Mouse (Mus musculus) MEL (cell line): ENCODE measurements at regions not wholly inside any gene's neighbourhood (a gene's known extent, or its start where the extent isn't known, plus 50 kb on each side); places are given as distances from the start of the nearest gene placed in this dataset.

ENCODE experiments used
- DNase-seq: peaks from one replicate; pipeline ENCODE4 v3.0.0; 2011; ENCODE audit warnings: low read depth, low spot score
- H3K27ac ChIP-seq: 2 replicates; pipeline ENCODE4 v1.5.1; 2012; ENCODE audit warnings: low read depth, mild to moderate bottlenecking, control low read depth, low read length, moderate library complexity; ENCODE audit not compliant: control insufficient read depth
- H3K27me3 ChIP-seq, 2 experiments: fragments of 150-350 bp in 1 of 2; sonication (generic) in 1 of 2; 2 replicates each; pipeline ENCODE4 v1.6.1; 2012; ENCODE audit warnings: low read length in 2 of 2, mild to moderate bottlenecking in 2 of 2, improper control_type of control experiment in 1 of 2, moderate library complexity in 1 of 2; ENCODE audit not compliant: insufficient read depth in 2 of 2, control insufficient read depth in 1 of 2
- H3K36me3 ChIP-seq, 2 experiments: 2 replicates each; pipeline ENCODE4 v1.6.1; 2012 to 2014; ENCODE audit warnings: low read length in 2 of 2, improper control_type of control experiment in 1 of 2, inconsistent platforms in 1 of 2, mild to moderate bottlenecking in 1 of 2; ENCODE audit not compliant: insufficient read depth in 2 of 2, control insufficient read depth in 1 of 2
- H3K4me1 ChIP-seq, 2 experiments: fragments of 150-350 bp in 1 of 2; sonication (generic) in 1 of 2; 2 replicates each; pipeline ENCODE4 v1.6.1; 2012; ENCODE audit warnings: low read length in 2 of 2, improper control_type of control experiment in 1 of 2, mild to moderate bottlenecking in 1 of 2; ENCODE audit not compliant: insufficient read depth in 2 of 2, control insufficient read depth in 1 of 2
- H3K4me3 ChIP-seq, 2 experiments: fragments of 150-350 bp in 1 of 2; sonication (generic) in 1 of 2; 2 replicates each; pipeline ENCODE4 v1.5.1; 2012; ENCODE audit warnings: low read depth in 2 of 2, low read length in 2 of 2, mild to moderate bottlenecking in 2 of 2, moderate library complexity in 2 of 2, control low read depth in 1 of 2, improper control_type of control experiment in 1 of 2; ENCODE audit not compliant: control insufficient read depth in 1 of 2, insufficient read depth in 1 of 2
- H3K79me2 ChIP-seq: 2 replicates; pipeline ENCODE4 v1.6.1; 2012; ENCODE audit warnings: mild to moderate bottlenecking, low read length, moderate library complexity; ENCODE audit not compliant: control insufficient read depth, poor library complexity, insufficient read depth
- H3K9ac ChIP-seq: 2 replicates; pipeline ENCODE4 v1.6.1; 2012; ENCODE audit warnings: low read depth, mild to moderate bottlenecking, control low read depth, low read length, moderate library complexity; ENCODE audit not compliant: control insufficient read depth, poor library complexity, severe bottlenecking
- H3K9me3 ChIP-seq: fragments of 150-350 bp; sonication (generic); replicated peaks from 2 replicates; pipeline ENCODE4 v1.6.1; 2012; ENCODE audit warnings: mild to moderate bottlenecking, low read length, improper control_type of control experiment, moderate library complexity; ENCODE audit not compliant: insufficient read depth
- BHLHE40 ChIP-seq: IDR thresholded peaks from 2 replicates; pipeline ENCODE4 v1.6.1; 2012; ENCODE audit warnings: low read depth, mild to moderate bottlenecking, inconsistent platforms, low read length, improper control_type of control experiment, borderline replicate concordance
- CHD1 ChIP-seq: IDR thresholded peaks from 2 replicates; pipeline ENCODE4 v1.6.1; 2012; ENCODE audit warnings: low read depth, mild to moderate bottlenecking, inconsistent platforms, low read length, improper control_type of control experiment
- CHD2 ChIP-seq: IDR thresholded peaks from 2 replicates; pipeline ENCODE4 v1.6.1; 2011; ENCODE audit warnings: low read length, improper control_type of control experiment
- CTCF ChIP-seq, 3 experiments: IDR thresholded peaks in 2 of 3; conservative IDR thresholded peaks in 1 of 3; 2 replicates each; pipeline ENCODE4 v1.5.1; 2011 to 2012; ENCODE audit warnings: low read length in 3 of 3, low read depth in 2 of 3, mild to moderate bottlenecking in 2 of 3, improper control_type of control experiment in 1 of 3, inconsistent platforms in 1 of 3, mixed read lengths in 1 of 3, moderate library complexity in 1 of 3; ENCODE audit not compliant: control insufficient read depth in 1 of 3, insufficient read depth in 1 of 3, poor library complexity in 1 of 3, severe bottlenecking in 1 of 3
- E2F4 ChIP-seq: IDR thresholded peaks from 2 replicates; pipeline ENCODE4 v1.6.1; 2011; ENCODE audit warnings: low read depth, low read length, improper control_type of control experiment, borderline replicate concordance
- EP300 ChIP-seq, 2 experiments: IDR thresholded peaks; 2 replicates each; pipeline ENCODE4 v1.6.1; 2011; ENCODE audit warnings: improper control_type of control experiment in 2 of 2, low read length in 2 of 2, low read depth in 1 of 2, mild to moderate bottlenecking in 1 of 2
- ETS1 ChIP-seq: IDR thresholded peaks from 2 replicates; pipeline ENCODE4 v1.6.1; 2012; ENCODE audit warnings: low read depth, mild to moderate bottlenecking, inconsistent platforms, low read length, improper control_type of control experiment, moderate library complexity
- GABPA ChIP-seq: IDR thresholded peaks from 2 replicates; pipeline ENCODE4 v1.6.1; 2012; ENCODE audit warnings: low read depth, mild to moderate bottlenecking, inconsistent platforms, low read length, improper control_type of control experiment, moderate library complexity
- HCFC1 ChIP-seq: IDR thresholded peaks from 2 replicates; pipeline ENCODE4 v1.6.1; 2012; ENCODE audit warnings: low read depth, mild to moderate bottlenecking, inconsistent platforms, low read length, improper control_type of control experiment, moderate library complexity
- JUND ChIP-seq: IDR thresholded peaks from 2 replicates; pipeline ENCODE4 v1.6.1; 2011; ENCODE audit warnings: low read depth, mild to moderate bottlenecking, improper control_type of control experiment, low read length
- KAT2A ChIP-seq: conservative IDR thresholded peaks from 2 replicates; pipeline ENCODE4 v1.6.1; 2012; ENCODE audit warnings: low read depth, low read length, improper control_type of control experiment, inconsistent platforms
- MAFK ChIP-seq: IDR thresholded peaks from 2 replicates; pipeline ENCODE4 v1.6.1; 2011; ENCODE audit warnings: low read depth, mild to moderate bottlenecking, low read length, improper control_type of control experiment, borderline replicate concordance
- MAX ChIP-seq: IDR thresholded peaks from 2 replicates; pipeline ENCODE4 v1.6.1; 2011; ENCODE audit warnings: low read length, improper control_type of control experiment
- MAZ ChIP-seq: IDR thresholded peaks from 2 replicates; pipeline ENCODE4 v1.6.1; 2012; ENCODE audit warnings: low read depth, mild to moderate bottlenecking, inconsistent platforms, low read length, improper control_type of control experiment
- MXI1 ChIP-seq: IDR thresholded peaks from 2 replicates; pipeline ENCODE4 v1.6.1; 2011; ENCODE audit warnings: mild to moderate bottlenecking, low read depth, low read length, improper control_type of control experiment
- MYB ChIP-seq: IDR thresholded peaks from 2 replicates; pipeline ENCODE4 v1.6.1; 2011; ENCODE audit warnings: mild to moderate bottlenecking, low read depth, low read length, improper control_type of control experiment
- MYC ChIP-seq: IDR thresholded peaks from 2 replicates; pipeline ENCODE4 v1.6.1; 2011; ENCODE audit warnings: low read depth, mild to moderate bottlenecking, low read length, improper control_type of control experiment, moderate library complexity
- NELFE ChIP-seq: IDR thresholded peaks from 2 replicates; pipeline ENCODE4 v1.6.1; 2011; ENCODE audit warnings: low read depth, low read length, improper control_type of control experiment
- NRF1 ChIP-seq: IDR thresholded peaks from 2 replicates; pipeline ENCODE4 v1.6.1; 2014; ENCODE audit warnings: low read depth, mild to moderate bottlenecking, inconsistent platforms, low read length, improper control_type of control experiment, moderate library complexity; ENCODE audit not compliant: poor library complexity, insufficient read depth, severe bottlenecking
- POLR2A ChIP-seq, 2 experiments: IDR thresholded peaks; 2 replicates each; pipeline ENCODE4 v1.6.1; 2011 to 2012; ENCODE audit warnings: low read length in 2 of 2, mild to moderate bottlenecking in 2 of 2, control low read depth in 1 of 2, improper control_type of control experiment in 1 of 2, low read depth in 1 of 2, moderate library complexity in 1 of 2; ENCODE audit not compliant: control insufficient read depth in 1 of 2, insufficient read depth in 1 of 2, poor library complexity in 1 of 2
- POLR2AphosphoS5 ChIP-seq: IDR thresholded peaks from 2 replicates; pipeline ENCODE4 v1.6.1; 2012; ENCODE audit warnings: low read depth, borderline replicate concordance, mild to moderate bottlenecking, inconsistent platforms, low read length, moderate library complexity, mixed read lengths
- RAD21 ChIP-seq: IDR thresholded peaks from 2 replicates; pipeline ENCODE4 v1.6.1; 2011; ENCODE audit warnings: mild to moderate bottlenecking, low read depth, low read length, improper control_type of control experiment
- RCOR1 ChIP-seq: IDR thresholded peaks from 2 replicates; pipeline ENCODE4 v1.6.1; 2012; ENCODE audit warnings: low read depth, mild to moderate bottlenecking, inconsistent platforms, low read length, improper control_type of control experiment
- SIN3A ChIP-seq: IDR thresholded peaks from 2 replicates; pipeline ENCODE4 v1.6.1; 2012; ENCODE audit warnings: low read length, improper control_type of control experiment, inconsistent platforms
- SMC3 ChIP-seq: IDR thresholded peaks from 2 replicates; pipeline ENCODE4 v1.6.1; 2011; ENCODE audit warnings: low read depth, low read length, improper control_type of control experiment
- TAL1 ChIP-seq: IDR thresholded peaks from 2 replicates; pipeline ENCODE4 v1.6.1; 2012; ENCODE audit warnings: mild to moderate bottlenecking, inconsistent platforms, low read length, moderate library complexity, mixed read lengths
- TBP ChIP-seq: IDR thresholded peaks from 2 replicates; pipeline ENCODE4 v1.8.0; 2011; ENCODE audit warnings: low read depth, low read length, improper control_type of control experiment
- TCF12 ChIP-seq: IDR thresholded peaks from 2 replicates; pipeline ENCODE4 v1.6.1; 2014; ENCODE audit warnings: low read depth, mild to moderate bottlenecking, inconsistent platforms, low read length, improper control_type of control experiment, moderate library complexity
- UBTF ChIP-seq: IDR thresholded peaks from 2 replicates; pipeline ENCODE4 v1.6.1; 2012; ENCODE audit warnings: low read depth, mild to moderate bottlenecking, inconsistent platforms, low read length, improper control_type of control experiment, moderate library complexity, borderline replicate concordance; ENCODE audit not compliant: insufficient read depth
- USF2 ChIP-seq, 2 experiments: IDR thresholded peaks; 2 replicates each; pipeline ENCODE4 v1.6.1; 2011 to 2012; ENCODE audit warnings: improper control_type of control experiment in 2 of 2, low read length in 2 of 2, borderline replicate concordance in 1 of 2, inconsistent platforms in 1 of 2, low read depth in 1 of 2, mild to moderate bottlenecking in 1 of 2; ENCODE audit not compliant: insufficient read depth in 1 of 2
- ZC3H11A ChIP-seq: IDR thresholded peaks from 2 replicates; pipeline ENCODE4 v1.6.1; 2012; ENCODE audit warnings: low read depth, mild to moderate bottlenecking, inconsistent platforms, low read length, improper control_type of control experiment
- ZKSCAN1 ChIP-seq: IDR thresholded peaks from 2 replicates; pipeline ENCODE4 v1.6.1; 2012; ENCODE audit warnings: low read depth, mild to moderate bottlenecking, inconsistent platforms, low read length, improper control_type of control experiment, moderate library complexity
- ZMIZ1 ChIP-seq: IDR thresholded peaks from 2 replicates; pipeline ENCODE4 v1.6.1; 2012; ENCODE audit warnings: low read depth, mild to moderate bottlenecking, inconsistent platforms, low read length, improper control_type of control experiment, moderate library complexity
- ZNF384 ChIP-seq: IDR thresholded peaks from 2 replicates; pipeline ENCODE4 v1.6.1; 2012; ENCODE audit warnings: low read depth, mild to moderate bottlenecking, inconsistent platforms, low read length, improper control_type of control experiment

DNA sequence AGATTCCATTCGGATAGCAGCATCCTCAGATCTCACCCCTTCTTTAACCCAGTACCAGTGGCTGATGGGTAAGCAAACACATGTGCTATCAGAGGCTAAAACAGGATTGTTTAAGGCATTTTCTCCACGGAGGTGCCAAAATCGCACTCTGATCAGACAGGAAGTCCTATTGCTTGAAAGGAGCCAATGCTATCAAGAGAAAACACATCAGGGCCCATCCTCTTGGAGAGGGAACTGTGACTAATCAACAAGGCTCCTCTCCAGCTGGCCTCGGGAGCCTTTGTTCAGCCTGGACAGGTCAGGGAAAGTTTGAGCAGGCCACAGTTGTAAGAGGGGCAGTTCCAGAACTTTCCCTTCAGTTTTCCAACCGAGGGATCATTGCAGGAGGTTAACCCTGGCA is 57.4 kb upstream of the Lmo2 start (continued):
- TF ChIP-seq E2F4: no peak
- no peak for TF ChIP-seq UBTF
- TF ChIP-seq USF2 (IDR thresholded peaks at IDR 0.05; ENCODE audit: borderline replicate concordance in 1 of 2, insufficient read depth in 1 of 2, low read depth in 1 of 2, low read length in 2 of 2): no peak
- TF ChIP-seq ZNF384: no peak
- TF ChIP-seq HCFC1: peak; percentile 30; the same call in 1 of the 2 replicates
- TF ChIP-seq ZKSCAN1: no peak
- peak; percentile 41; the same call in 1 of the 2 replicates for TF ChIP-seq TCF12
- no peak for TF ChIP-seq CTCF (IDR thresholded peaks at IDR 0.05 in 2 of 3, conservative IDR thresholded peaks at IDR 0.05 in 1 of 3; ENCODE audit: control insufficient read depth in 1 of 3, insufficient read depth in 1 of 3, low read depth in 2 of 3, low read length in 3 of 3, poor library complexity in 1 of 3, severe bottlenecking in 1 of 3)
- no peak for TF ChIP-seq MYB

- H3K4me1 ChIP-seq: peaks cover 21 to 47% of the 10 kb centered on the region in 2 experiments
- peak; percentile 68 for DNase-seq
- no peaks in the 10 kb centered on the region for H3K9me3 ChIP-seq
- no peak overlapping the region for H3K9ac ChIP-seq
- peaks cover 0 to 36% of the 10 kb centered on the region in 2 experiments; a peak in 2 of 4 replicates for H3K36me3 ChIP-seq
- H3K27ac ChIP-seq: peak overlapping the region; percentile 77
- H3K27me3 ChIP-seq: no peaks in the 10 kb centered on the region
- H3K4me3 ChIP-seq: no peak overlapping the region
- no peaks in the 10 kb centered on the region for H3K79me2 ChIP-seq
- TF ChIP-seq ZKSCAN1 (no peak), EP300 (IDR thresholded peaks at IDR 0.05; ENCODE audit: low read depth in 1 of 2, low read length in 2 of 2) (peak; percentile 60 to 70), TAL1 (no peak), MAZ (no peak), MXI1 (peak; percentile 25; the same call in 1 of the 2 replicates), USF2 (IDR thresholded peaks at IDR 0.05; ENCODE audit: borderline replicate concordance in 1 of 2, insufficient read depth in 1 of 2, low read depth in 1 of 2, low read length in 2 of 2) (no peak), CTCF (IDR thresholded peaks at IDR 0.05 in 2 of 3, conservative IDR thresholded peaks at IDR 0.05 in 1 of 3; ENCODE audit: control insufficient read depth in 1 of 3, insufficient read depth in 1 of 3, low read depth in 2 of 3, low read length in 3 of 3, poor library complexity in 1 of 3, severe bottlenecking in 1 of 3) (no peak), CHD1 (no peak), ZC3H11A (no peak), POLR2A (IDR thresholded peaks at IDR 0.05; ENCODE audit: control insufficient read depth in 1 of 2, insufficient read depth in 1 of 2, low read depth in 1 of 2, low read length in 2 of 2, poor library complexity in 1 of 2) (no peak), KAT2A (no peak), BHLHE40 (peak; percentile 49; the same call in 1 of the 2 replicates), ZNF384 (no peak), MAFK (0 out of 2 replicates have a peak, but pooled peaks have one; percentile 30), SMC3 (no peak), CHD2 (0 out of 2 replicates have a peak, but pooled peaks have one; percentile 14), ETS1 (peak; percentile 85), TBP (no peak), MYB (no peak), RCOR1 (no peak; the same call in 1 of the 2 replicates), UBTF (no peak), GABPA (no peak), SIN3A (peak; percentile 55; the same call in 1 of the 2 replicates), MAX (no peak), RAD21 (no peak), MYC (no peak), NELFE (no peak; the same call in 1 of the 2 replicates), HCFC1 (0 out of 2 replicates have a peak, but pooled peaks have one; percentile 40), ZMIZ1 (no peak), POLR2AphosphoS5 (no peak), NRF1 (no peak), JUND (no peak)
Observed at GRCm38 (mm10) chr2:103901457-103901856, 56.3 kb upstream of the Lmo2 start.
